Mouse (Mus musculus) small intestine, adult 2 months (tissue): ENCODE measurements around the gene Fam227a. TPM values are rescaled to one million over a fixed set of nuclear protein-coding genes. Genes with fewer than 3 reads are reported as not detected.

Experiments used
- H3K27ac ChIP-seq: fragments of 200-500 bp; 2 replicates; pipeline ENCODE4 v1.5.1; 2012; ENCODE audit warnings: low read depth, low read length, control low read depth, inconsistent platforms; ENCODE audit not compliant: insufficient read depth
- H3K27me3 ChIP-seq: fragments of 200-500 bp; 2 replicates; pipeline ENCODE4 v1.6.1; 2012; ENCODE audit warnings: mild to moderate bottlenecking, moderate library complexity, low read length, inconsistent platforms; ENCODE audit not compliant: control insufficient read depth, insufficient read depth
- H3K36me3 ChIP-seq: fragments of 200-500 bp; 2 replicates; pipeline ENCODE4 v1.6.1; 2012; ENCODE audit warnings: mild to moderate bottlenecking, low read length, control low read depth, inconsistent platforms; ENCODE audit not compliant: control insufficient read depth, insufficient read depth
- H3K4me1 ChIP-seq: fragments of 200-500 bp; 2 replicates; pipeline ENCODE4 v1.6.1; 2012; ENCODE audit warnings: low read length, inconsistent platforms, mixed read lengths; ENCODE audit not compliant: control insufficient read depth, insufficient read depth, insufficient read length
- H3K4me3 ChIP-seq: fragments of 200-500 bp; 2 replicates; pipeline ENCODE4 v1.5.1; 2012; ENCODE audit warnings: low read depth, mild to moderate bottlenecking, control low read depth, inconsistent platforms, low read length, moderate library complexity
- CTCF ChIP-seq: fragments of 200-500 bp; IDR thresholded peaks from 2 replicates; pipeline ENCODE4 v1.5.1; 2012; ENCODE audit warnings: low read depth, mild to moderate bottlenecking, control low read depth, inconsistent platforms, low read length, moderate library complexity, mixed read lengths; ENCODE audit not compliant: insufficient replicate concordance, insufficient read length; ENCODE audit errors: extremely low read depth
- POLR2A ChIP-seq: fragments of 200-500 bp; IDR thresholded peaks from 2 replicates; pipeline ENCODE4 v1.6.1; 2012; ENCODE audit warnings: low read depth, mild to moderate bottlenecking, control low read depth, inconsistent platforms, low read length, moderate library complexity
- WGBS: fragments of 180-500 bp; shearing (Covaris S2); methylation state at CpG from one replicate; pipeline ENCODE4 v1.1.7; 2018; 5-methylcytosine and 5-hydroxymethylcytosine counted together
- polyA plus RNA-seq: library from polyadenylated mRNA; depleted of rRNA; stranded (reverse); fragments of >200 nt; gene quantifications from 2 replicates; pipeline ENCODE4 v1.2.3, GENCODE M21; 2012

Gene Fam227a
- polyA plus RNA-seq, 1 experiment: 0.25 TPM

DNA sequence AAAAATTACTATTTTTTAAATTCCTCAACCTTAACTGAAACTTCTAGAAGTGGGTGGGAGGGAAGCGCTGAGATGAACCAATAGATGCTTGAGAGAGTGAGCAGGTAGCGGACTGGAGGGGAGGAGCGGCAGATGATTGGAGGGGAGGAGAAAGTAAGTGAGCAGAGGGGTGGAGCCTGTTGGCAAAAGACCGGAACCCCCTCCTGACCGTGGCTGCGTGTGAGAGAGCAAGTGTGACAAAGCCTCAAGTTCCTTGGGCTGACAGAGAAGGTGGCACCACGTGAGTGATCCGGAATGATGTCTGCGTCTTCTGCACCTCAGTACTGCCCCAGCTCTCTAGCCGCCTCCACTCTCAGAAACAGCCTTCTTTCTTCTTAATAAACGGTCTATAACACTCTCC, 41.6 kb downstream of the Fam227a start:
- H3K27ac ChIP-seq: no peak overlapping the region
- no peaks in the 10 kb centered on the region for H3K4me1 ChIP-seq
- no peak for TF ChIP-seq CTCF
- TF ChIP-seq POLR2A: no peak
- WGBS: 83% methylated on average over 11 of the region's 11 CpGs
- H3K27me3 ChIP-seq: no peaks in the 10 kb centered on the region
- no peak overlapping the region for H3K4me3 ChIP-seq
- H3K36me3 ChIP-seq: no peaks in the 10 kb centered on the region

- Histone ChIP-seq H3K4me3 (no peak overlapping the region), H3K4me1 (no peaks in the 10 kb centered on the region), H3K27ac (no peak overlapping the region), H3K36me3 (no peaks in the 10 kb centered on the region), H3K27me3 (no peaks in the 10 kb centered on the region)
- TF ChIP-seq CTCF: no peak
- TF ChIP-seq POLR2A: no peak
- 71% methylated on average over 5 of the region's 5 CpGs for WGBS
Measured at GRCm38 (mm10) chr15:79616729-79617128, 42.0 kb downstream of the Fam227a start.

DNA sequence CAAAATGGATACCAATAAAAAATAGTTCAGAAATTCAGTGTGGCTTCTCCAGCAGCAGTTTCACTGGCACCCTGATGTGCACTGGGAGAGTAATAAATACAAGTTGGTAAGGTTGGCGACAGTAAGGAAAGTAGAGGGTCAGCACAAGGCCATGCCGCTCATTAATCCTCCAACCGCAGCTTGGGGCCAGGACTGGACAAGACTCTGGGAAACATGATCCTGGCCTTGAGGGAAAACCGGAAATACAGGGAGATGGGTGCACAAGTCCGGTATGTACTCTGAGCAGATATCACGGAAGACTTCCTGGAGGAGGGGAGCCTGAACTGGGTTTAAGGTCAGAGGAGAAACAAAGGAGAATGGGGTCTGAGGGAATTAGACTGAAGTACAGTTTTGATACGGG, 43.3 kb downstream of the Fam227a start:
- Histone ChIP-seq H3K27me3 (no peaks in the 10 kb centered on the region), H3K4me3 (no peak overlapping the region), H3K36me3 (no peaks in the 10 kb centered on the region), H3K4me1 (no peaks in the 10 kb centered on the region), H3K27ac (no peak overlapping the region)
- TF ChIP-seq CTCF: no peak
- 78% methylated on average over 7 of the region's 7 CpGs for WGBS

DNA sequence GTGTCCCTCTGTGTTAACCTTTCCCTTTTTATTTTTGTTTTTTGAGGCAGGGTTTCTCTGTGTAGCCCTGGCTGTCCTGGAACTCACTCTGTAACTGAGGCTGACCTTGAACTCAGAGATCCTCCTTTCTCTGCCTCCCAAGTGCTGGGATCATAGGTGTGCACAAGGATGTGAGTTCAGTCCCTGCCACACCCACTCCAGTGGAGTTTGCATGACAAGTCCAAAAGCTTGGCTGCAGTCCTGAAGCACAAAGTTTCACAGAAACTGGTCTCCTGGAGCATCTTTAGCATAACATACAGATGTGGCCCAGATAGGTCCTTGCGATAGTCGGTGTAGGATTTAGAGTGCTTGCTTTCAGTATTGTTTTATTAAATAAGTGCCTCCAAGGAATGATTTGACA, 49.5 kb downstream of the Fam227a start:
- Histone ChIP-seq H3K4me3 (no peak overlapping the region), H3K27me3 (peaks cover 14% of the 10 kb centered on the region), H3K36me3 (no peaks in the 10 kb centered on the region), H3K4me1 (no peaks in the 10 kb centered on the region), H3K27ac (no peak overlapping the region)
- 99% methylated on average over 2 of the region's 2 CpGs for WGBS
- TF ChIP-seq POLR2A: no peak
- TF ChIP-seq CTCF: no peak

DNA sequence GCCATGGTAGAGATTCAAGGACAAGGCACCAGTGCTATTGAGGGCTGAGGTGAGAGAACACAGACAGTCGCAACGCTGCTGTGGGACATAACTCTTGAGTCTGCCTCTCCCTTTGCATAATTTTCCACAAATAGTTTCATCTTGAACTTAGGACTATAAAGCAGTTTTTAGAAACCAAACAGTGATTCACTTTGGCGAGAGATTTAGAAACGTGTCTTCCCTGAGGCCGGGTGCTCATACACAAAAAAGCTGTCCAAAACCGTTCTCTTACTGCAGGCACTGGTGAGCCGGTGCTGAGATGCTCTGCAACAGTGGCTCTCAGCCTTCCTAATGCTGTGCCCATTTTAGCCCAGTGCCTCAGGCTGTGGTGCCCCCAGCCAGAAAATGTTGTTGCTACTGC, 50.5 kb downstream of the Fam227a start:
- WGBS: 70% methylated on average over 7 of the region's 7 CpGs

GRCm38 (mm10) chr15:79607757-79608156, 51.0 kb downstream of the Fam227a start:
- Histone ChIP-seq H3K4me1 (no peaks in the 10 kb centered on the region), H3K27ac (no peak overlapping the region), H3K36me3 (no peaks in the 10 kb centered on the region), H3K27me3 (peaks cover 14% of the 10 kb centered on the region), H3K4me3 (no peak overlapping the region)
- TF ChIP-seq POLR2A (no peak), CTCF (no peak)
- WGBS: 50% methylated on average over 2 of the region's 2 CpGs

More for the DNA sequence above, 50.5 kb downstream of the Fam227a start:
- H3K27ac ChIP-seq: no peak overlapping the region
- no peaks in the 10 kb centered on the region for H3K4me1 ChIP-seq
- H3K36me3 ChIP-seq: no peaks in the 10 kb centered on the region
- no peak overlapping the region for H3K4me3 ChIP-seq
- TF ChIP-seq CTCF: no peak
- no peak for TF ChIP-seq POLR2A
- H3K27me3 ChIP-seq: peaks cover 14% of the 10 kb centered on the region

DNA sequence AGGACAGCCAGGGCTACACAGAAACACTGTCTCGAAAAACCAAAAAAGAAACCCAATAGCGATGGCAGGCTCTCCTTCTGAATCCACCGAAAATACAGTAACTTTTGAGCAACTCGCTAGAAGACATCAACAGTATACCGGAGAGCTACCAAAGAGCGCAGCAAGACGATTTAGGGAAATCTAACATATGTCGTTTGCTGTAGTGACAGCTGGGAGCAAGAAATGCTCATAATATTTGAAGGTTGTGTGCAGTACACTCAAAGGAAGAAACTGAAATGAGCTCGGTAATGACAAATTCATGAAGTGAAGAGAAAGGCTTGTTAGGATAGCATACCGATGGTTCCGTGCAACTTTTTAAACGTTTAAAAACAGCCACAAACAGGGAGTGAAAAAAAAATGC, 52.6 kb downstream of the Fam227a start:
- H3K4me3 ChIP-seq: no peak overlapping the region
- peaks cover 14% of the 10 kb centered on the region for H3K27me3 ChIP-seq
- no peak overlapping the region for H3K27ac ChIP-seq
- TF ChIP-seq POLR2A: no peak
- no peaks in the 10 kb centered on the region for H3K4me1 ChIP-seq
- 83% methylated on average over 12 of the region's 12 CpGs for WGBS
- H3K36me3 ChIP-seq: no peaks in the 10 kb centered on the region
